Mouse (Mus musculus): ENCODE data around the gene Sde2. TPM values are rescaled to one million over a fixed set of nuclear protein-coding genes. Genes with fewer than 3 reads are reported as not detected.
"Not testable (repeated sequence)": the region's sequence is repeated elsewhere in the genome, so short reads cannot be mapped to it uniquely, and the experiment has no call there.

Sde2 gene
- polyA plus RNA-seq, 1 experiment: 6.5 TPM

DNA sequence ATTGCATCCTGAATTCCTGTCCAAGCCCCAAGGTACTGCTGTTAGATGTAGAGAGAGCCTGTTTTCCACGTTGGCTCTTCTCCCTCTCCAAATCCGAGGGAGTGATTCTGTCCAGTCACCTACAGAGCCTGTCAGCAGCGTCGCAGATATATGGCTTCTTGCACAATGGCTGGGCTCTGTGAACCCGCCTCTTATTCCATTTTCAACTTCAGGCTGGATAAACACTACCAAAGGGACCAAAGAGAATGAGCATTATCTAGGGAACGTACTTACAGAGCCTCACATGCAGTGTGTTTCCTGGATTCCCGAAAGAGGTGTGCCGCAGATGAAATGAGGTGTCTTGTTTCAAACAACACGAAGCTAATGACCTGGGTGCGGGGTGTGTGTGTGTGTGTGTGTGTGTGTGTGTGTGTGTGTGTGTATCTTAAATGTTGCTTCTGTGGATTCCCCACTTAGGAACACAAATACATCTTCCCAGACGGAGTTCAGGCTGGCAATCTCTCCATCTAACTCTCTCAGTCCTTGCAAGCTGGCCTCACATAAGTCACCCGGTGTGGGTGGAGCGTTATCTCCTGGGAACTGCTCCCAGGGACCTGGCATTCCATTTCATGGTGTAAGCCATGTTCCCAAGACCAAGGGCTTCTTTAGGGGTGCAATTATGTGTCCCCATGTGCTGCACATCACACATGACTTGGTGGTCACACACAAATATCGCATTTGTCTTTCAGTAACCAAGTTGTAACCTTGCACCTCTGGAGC is 20.2 kb upstream of the Sde2 start:
- 23% methylated on average over 14 of the region's 14 CpGs for WGBS

DNA sequence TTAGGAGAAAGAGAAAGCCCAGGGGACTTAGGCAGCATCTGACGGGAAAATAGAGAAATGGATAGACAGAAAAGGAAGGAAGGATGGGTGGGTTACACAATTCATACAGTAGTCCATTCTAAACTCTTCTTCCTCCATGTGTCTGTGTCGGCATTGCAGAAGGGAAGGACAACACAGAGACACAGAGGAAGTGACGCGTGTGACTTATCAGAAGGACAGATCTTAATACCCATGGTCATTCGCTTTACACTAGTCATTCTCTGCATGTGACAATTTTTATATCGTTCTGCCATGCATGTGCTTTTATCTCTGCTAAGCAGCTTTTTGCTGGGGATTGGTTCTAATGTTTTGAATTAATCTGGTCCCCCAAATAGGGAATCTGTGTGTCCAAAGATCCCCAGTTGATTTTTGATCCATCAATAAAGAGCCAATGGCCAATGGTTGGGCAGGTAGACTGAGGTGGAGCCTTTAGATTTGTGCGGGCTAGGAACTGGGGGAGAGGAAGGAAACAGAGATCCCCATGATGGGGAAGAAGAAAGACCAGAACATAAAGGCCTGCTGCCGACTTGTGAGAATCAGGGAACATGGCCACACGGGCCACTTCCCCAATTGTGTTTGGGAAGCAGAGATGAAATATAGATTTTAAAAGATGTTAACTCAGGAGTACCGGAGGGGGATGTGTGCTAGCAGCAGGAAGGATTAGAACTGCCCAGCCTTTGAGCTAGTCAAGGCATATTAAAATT is 15.5 kb upstream of the Sde2 start:
- WGBS: 81% methylated on average over 10 of the region's 10 CpGs
- DNase-seq (ENCODE audit: low read depth, low spot score): no peak

More for the DNA sequence above, 20.2 kb upstream of the Sde2 start:
- DNase-seq (ENCODE audit: low read depth, low spot score): no peak

GRCm38 (mm10) chr1:180836467-180836866 is 14.5 kb upstream of the Sde2 start:
- WGBS: 93% methylated on average over 8 of the region's 8 CpGs

DNA sequence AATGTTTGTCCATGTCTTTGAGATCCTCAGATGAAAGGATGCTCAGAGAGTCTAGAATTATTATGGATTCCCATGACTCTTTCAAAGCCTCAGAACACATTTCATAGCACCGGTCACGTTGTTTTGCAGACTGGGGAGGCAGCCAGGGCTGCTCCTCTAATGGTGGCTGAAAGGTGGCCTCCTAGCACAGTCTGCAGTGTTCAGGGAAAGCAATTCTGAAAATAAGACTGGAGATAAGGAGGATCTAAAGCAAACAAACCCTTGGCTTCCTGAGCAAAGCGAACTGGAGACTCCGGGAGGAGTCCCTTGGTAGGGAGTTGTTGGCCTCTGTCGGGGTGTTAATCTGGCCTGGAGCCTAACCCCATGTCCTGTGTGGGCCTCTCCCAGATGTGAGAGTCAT is 13.7 kb upstream of the Sde2 start:
- no peak for DNase-seq (ENCODE audit: low read depth, low spot score)
- WGBS: 44% methylated on average over 5 of the region's 5 CpGs

More at GRCm38 (mm10) chr1:180836467-180836866, 14.5 kb upstream of the Sde2 start:
- DNase-seq (ENCODE audit: low read depth, low spot score): not testable (repeated sequence)

- DNase-seq (ENCODE audit: low read depth, low spot score): no peak
- WGBS: 26% methylated on average over 6 of the region's 6 CpGs
Measured at GRCm38 (mm10) chr1:180838014-180838413, 12.9 kb upstream of the Sde2 start.

GRCm38 (mm10) chr1:180839201-180839910 is 11.6 kb upstream of the Sde2 start:
- 86% methylated on average over 8 of the region's 8 CpGs for WGBS
- no peak for DNase-seq (ENCODE audit: low read depth, low spot score)

- DNase-seq (ENCODE audit: low read depth, low spot score): no peak
- WGBS: 87% methylated on average over 8 of the region's 8 CpGs
Measured at GRCm38 (mm10) chr1:180841561-180842300, 9.2 kb upstream of the Sde2 start.

DNA sequence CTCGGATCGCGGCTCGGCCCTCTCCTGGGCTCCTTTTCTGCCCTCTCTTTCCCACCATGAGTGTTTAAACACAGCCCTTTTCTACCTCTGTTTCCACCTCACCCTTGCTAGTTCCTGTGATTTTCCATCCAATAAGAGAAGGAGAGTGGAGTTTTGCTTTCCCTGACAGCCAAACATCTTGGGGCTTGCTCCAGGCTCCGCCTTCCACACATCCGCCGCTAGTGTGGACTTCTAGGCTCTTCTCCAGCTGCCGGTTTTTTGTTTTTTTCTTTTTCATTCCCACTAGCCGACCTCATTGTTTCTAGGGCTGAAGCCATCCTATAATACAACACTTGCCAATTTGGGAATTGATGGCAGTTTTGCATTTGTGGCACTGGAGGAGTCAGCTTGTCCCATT is 2.8 kb upstream of the Sde2 start:
- no peak for DNase-seq (ENCODE audit: low read depth, low spot score)
- WGBS: 2% methylated on average over 9 of the region's 9 CpGs

DNA sequence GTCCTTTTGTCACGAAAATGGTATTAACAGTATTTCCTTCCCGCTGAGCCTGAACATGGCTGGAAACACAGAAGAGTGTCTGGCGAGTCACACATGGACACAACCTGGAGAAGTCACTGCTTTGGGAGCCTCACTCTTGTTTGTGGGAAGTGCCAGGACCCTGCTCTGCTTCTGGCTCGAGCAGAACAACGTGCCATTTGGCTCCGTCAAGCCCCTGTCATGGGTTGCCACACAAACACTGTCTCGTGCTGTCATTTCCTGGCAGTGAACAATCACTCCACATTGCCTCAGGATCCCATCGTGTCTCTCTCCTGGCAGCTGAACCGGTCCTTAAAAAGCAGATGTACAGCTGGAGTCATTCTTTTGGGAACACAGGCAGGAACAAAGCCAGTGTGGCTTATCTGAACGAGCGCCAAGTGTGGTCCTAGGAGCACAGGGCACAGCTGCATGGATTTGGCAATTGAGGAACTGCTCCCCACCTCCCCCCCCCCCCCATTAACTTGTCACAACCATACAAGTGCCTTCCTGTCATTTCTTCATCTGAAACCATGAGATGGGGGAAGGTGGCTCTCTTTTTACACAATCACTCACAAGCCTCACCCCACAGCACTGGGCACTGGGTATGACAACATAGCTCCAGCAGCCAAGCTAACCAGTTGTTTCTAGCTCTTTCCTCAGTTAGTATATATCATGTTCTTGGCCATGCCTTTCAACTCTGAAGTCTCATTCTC is 2.3 kb upstream of the Sde2 start:
- 22% methylated on average over 11 of the region's 11 CpGs for WGBS
- no peak for DNase-seq (ENCODE audit: low read depth, low spot score)

DNA sequence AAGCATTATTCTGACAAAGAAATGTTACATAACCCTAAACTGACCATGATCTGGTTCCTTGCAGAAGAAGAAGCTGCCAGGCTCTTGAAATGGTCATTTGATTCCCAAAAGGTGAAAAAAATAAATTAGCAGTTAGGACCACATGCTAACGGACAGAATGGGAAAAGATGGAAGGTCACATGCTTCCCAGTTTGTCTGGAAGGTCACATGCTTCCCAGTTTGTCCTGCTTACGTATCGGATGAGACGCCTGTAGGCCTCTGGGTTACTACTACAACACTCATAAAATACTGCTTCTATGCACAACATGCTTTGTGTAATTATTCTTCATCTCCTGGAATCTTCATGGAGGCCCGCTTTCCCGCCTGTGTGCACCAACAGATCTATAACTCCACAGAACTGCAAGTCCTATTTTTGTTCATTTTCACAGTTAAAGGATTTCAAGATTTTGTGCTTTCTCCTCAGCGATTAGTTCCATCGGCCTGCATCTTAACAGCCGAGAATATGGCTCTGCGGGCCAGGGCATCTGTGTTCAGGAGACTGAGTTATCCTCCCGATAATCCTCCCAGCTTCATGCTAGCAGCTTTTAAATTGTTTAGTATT is 1.1 kb upstream of the Sde2 start:
- no peak for DNase-seq (ENCODE audit: low read depth, low spot score)
- 52% methylated on average over 11 of the region's 11 CpGs for WGBS

GRCm38 (mm10) chr1:180858763-180859162 is 7.8 kb downstream of the Sde2 start:
- no peak for DNase-seq (ENCODE audit: low read depth, low spot score)

GRCm38 (mm10) chr1:180860030-180860429 is 9.1 kb downstream of the Sde2 start:
- no peak for DNase-seq (ENCODE audit: low read depth, low spot score)
- WGBS: 87% methylated on average over 6 of the region's 6 CpGs

DNA sequence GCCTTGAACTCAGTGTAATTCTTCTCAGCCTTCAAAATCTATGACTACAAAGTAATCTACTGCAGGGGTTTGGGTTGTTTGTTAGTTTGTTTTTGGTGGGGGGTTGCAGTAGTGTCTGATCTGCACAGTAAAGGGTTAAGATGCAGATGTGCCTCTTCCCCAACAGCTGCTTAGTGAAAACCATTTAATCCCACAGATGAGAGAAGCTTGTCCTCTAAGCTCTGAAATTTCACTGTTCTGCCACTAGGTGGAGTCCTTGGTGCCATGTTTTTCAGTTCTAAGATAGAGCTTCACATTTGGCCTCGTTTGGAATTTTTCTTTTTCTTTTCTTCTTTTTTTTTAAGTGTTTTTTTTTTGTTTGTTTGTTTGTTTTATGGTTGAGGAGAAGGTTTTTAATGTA is 12.7 kb downstream of the Sde2 start:
- WGBS: 0% methylated on average over 1 of the region's 1 CpGs
- no peak for DNase-seq (ENCODE audit: low read depth, low spot score)

- DNase-seq (ENCODE audit: low read depth, low spot score): no peak
- 94% methylated on average over 7 of the region's 7 CpGs for WGBS
Measured at GRCm38 (mm10) chr1:180866001-180866400, 15.1 kb downstream of the Sde2 start.

GRCm38 (mm10) chr1:180870122-180870650 is 19.3 kb downstream of the Sde2 start:
- no peak for DNase-seq (ENCODE audit: low read depth, low spot score)
- 30% methylated on average over 13 of the region's 13 CpGs for WGBS

- no peak for DNase-seq (ENCODE audit: low read depth, low spot score)
- 17% methylated on average over 9 of the region's 9 CpGs for WGBS
Measured at GRCm38 (mm10) chr1:180873861-180874484, 23.0 kb downstream of the Sde2 start.

DNA sequence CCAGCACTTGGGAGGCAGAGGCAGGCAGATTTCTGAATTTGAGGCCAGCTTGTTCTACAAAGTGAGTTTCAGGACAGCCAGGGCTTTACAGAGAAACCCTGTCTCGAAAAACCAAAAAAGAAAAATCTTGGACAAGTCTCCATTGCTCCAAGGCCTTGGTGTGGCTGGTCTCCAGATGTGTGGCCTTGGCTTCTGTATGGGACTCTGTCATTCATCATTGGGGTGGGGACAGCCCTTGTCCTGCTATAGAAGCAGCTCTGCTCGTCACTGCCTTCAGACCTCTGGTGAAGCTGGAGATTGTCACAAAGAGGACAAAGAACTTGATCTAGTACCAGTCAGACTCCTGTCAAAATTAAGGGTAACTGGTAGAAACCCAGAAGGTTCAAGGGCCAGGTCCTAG is 23.7 kb downstream of the Sde2 start:
- 84% methylated on average over 2 of the region's 2 CpGs for WGBS
- no peak for DNase-seq (ENCODE audit: low read depth, low spot score)

DNA sequence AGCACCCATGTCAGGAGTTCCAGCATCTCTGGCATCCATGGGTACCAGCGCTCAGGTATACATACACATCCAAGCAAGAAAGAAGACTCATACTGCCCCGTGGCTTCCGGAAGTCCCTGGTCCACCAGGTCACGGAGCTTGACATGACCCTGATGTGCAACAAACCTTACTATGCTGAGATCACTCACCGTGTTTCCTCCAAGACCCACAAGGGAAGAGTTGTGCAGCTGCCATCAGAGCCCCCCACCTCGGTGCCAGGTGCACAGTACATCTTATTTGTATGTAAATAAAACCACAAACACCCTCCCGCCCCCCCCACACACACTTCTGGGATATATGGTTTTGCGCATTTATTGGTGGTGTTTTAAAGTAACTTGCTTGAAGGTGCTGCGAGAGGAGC is 24.2 kb downstream of the Sde2 start:
- 85% methylated on average over 9 of the region's 9 CpGs for WGBS
- DNase-seq (ENCODE audit: low read depth, low spot score): no peak

Data from large intestine, adult 2 months (tissue).